Mouse (Mus musculus) kidney, embryonic 14.5 days (tissue): ENCODE data around the gene Wsb2. TPM values are rescaled to one million over a fixed set of nuclear protein-coding genes. Genes with fewer than 3 reads are reported as not detected.
A peak's percentile ranks its signal among the peaks of the same experiment; 100 is the strongest.

Experiments used
- ATAC-seq: fragments of 200-750 bp; cut with Nextera tagmentation; 2 replicates; pipeline ENCODE4 v1.8.0; 2017; ENCODE audit warnings: moderate number of reproducible peaks, mild to moderate bottlenecking, moderate TSS enrichment, moderate library complexity; ENCODE audit not compliant: low FRiP score, low TSS enrichment
- H3K27ac ChIP-seq: fragments of 300-500 bp; sonication (generic); 2 replicates; pipeline ENCODE4 v1.5.1; 2014; ENCODE audit warnings: low read depth, mild to moderate bottlenecking, low read length, moderate library complexity, mixed read lengths
- H3K27me3 ChIP-seq: fragments of 300-500 bp; sonication (generic); 2 replicates; pipeline ENCODE4 v1.6.1; 2014; ENCODE audit warnings: mild to moderate bottlenecking, low read length; ENCODE audit not compliant: control insufficient read depth, insufficient read depth
- H3K36me3 ChIP-seq: fragments of 300-500 bp; sonication (generic); 2 replicates; pipeline ENCODE4 v1.6.1; 2014; ENCODE audit warnings: low read length, mixed read lengths; ENCODE audit not compliant: control insufficient read depth, insufficient read depth
- H3K4me1 ChIP-seq: fragments of 300-500 bp; sonication (generic); 2 replicates; pipeline ENCODE4 v1.6.1; 2014; ENCODE audit warnings: low read length, mixed read lengths; ENCODE audit not compliant: control insufficient read depth, insufficient read depth
- H3K4me2 ChIP-seq: fragments of 300-500 bp; sonication (generic); replicated peaks from 2 replicates; pipeline ENCODE4 v1.6.1; 2014; ENCODE audit warnings: low read depth, mild to moderate bottlenecking, low read length
- H3K4me3 ChIP-seq: fragments of 300-500 bp; sonication (generic); 2 replicates; pipeline ENCODE4 v1.5.1; 2014; ENCODE audit warnings: mild to moderate bottlenecking, low read length
- H3K9ac ChIP-seq: fragments of 300-500 bp; sonication (generic); 2 replicates; pipeline ENCODE4 v1.6.1; 2014; ENCODE audit warnings: low read depth, mild to moderate bottlenecking, low read length, moderate library complexity
- H3K9me3 ChIP-seq: fragments of 300-500 bp; sonication (generic); 2 replicates; pipeline ENCODE4 v1.6.1; 2016; ENCODE audit warnings: low read length; ENCODE audit not compliant: control insufficient read depth
- WGBS: fragments of 180-500 bp; shearing (Covaris S2); extraction: QIAGEN DNeasy Blood & Tissue Kit; methylation state at CpG from one replicate; pipeline ENCODE4 v1.1.7; 2014; 5-methylcytosine and 5-hydroxymethylcytosine counted together
- polyA plus RNA-seq: library from polyadenylated mRNA; unstranded; fragments of >200 nt; fragmentation: Nextera tagmentation; extraction: Ambion mirVana; gene quantifications from 2 replicates; pipeline ENCODE4 v1.2.1, GENCODE M21; 2014

Gene Wsb2
- polyA plus RNA-seq, 1 experiment from 2014 or later, result 72.2 TPM

DNA sequence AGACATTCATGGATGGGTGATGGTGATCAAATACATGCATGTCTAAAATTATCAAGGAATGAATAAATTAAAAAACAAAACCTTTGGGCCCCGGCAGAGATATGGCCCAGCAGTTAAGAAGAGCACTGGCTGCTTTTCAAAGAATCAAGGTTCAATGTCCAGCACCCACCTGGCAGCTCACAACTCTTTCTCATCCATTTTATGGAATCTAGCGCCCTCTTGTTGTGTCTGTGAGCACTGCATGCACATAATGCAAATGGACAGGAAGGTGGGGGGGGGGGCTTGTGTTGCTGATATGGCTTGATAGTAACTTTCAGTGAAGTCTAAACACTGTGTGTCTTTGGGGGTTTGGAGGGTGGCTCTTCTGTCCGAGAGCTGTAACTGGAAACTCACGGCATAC, 51.1 kb downstream of the Wsb2 start:
- Histone ChIP-seq H3K4me2 (no peak overlapping the region), H3K9me3 (no peaks in the 10 kb centered on the region), H3K27ac (no peak overlapping the region), H3K27me3 (peaks cover 16% of the 10 kb centered on the region), H3K4me3 (no peak overlapping the region), H3K9ac (no peak overlapping the region), H3K4me1 (no peaks in the 10 kb centered on the region), H3K36me3 (no peaks in the 10 kb centered on the region)
- WGBS, result 43% methylated on average over 4 of the region's 4 CpGs
- no peak for ATAC-seq

GRCm38 (mm10) chr5:117409369-117409768, 52.3 kb downstream of the Wsb2 start:
- Histone ChIP-seq H3K9ac (no peak overlapping the region), H3K36me3 (no peaks in the 10 kb centered on the region), H3K4me1 (peaks cover 1% of the 10 kb centered on the region; the same call in 1 of the 2 replicates), H3K9me3 (no peaks in the 10 kb centered on the region), H3K4me3 (no peak overlapping the region), H3K4me2 (no peak overlapping the region), H3K27me3 (peaks cover 28% of the 10 kb centered on the region), H3K27ac (no peak overlapping the region)
- 64% methylated on average over 6 of the region's 6 CpGs for WGBS
- no peak for ATAC-seq

- peak within 1 kb of the TSS; percentile 67 for H3K4me3 ChIP-seq
- peaks cover 4% of the 10 kb centered on the region; the same call in 1 of the 2 replicates for H3K4me1 ChIP-seq
- peaks cover 34% of the 10 kb centered on the region for H3K27me3 ChIP-seq
- peak within 1 kb of the TSS; percentile 63 for H3K9ac ChIP-seq
- WGBS, result 1% methylated on average over 69 of the region's 89 CpGs
- peak within 1 kb of the TSS; percentile 96 for H3K4me2 ChIP-seq
- H3K27ac ChIP-seq, result peak within 1 kb of the TSS; percentile 51; the same call in 1 of the 2 replicates
- no peaks in the 10 kb centered on the region for H3K36me3 ChIP-seq
- H3K9me3 ChIP-seq, result no peaks in the 10 kb centered on the region
- peak; percentile 76 for ATAC-seq
These were observed 56.7 kb downstream of the Wsb2 start, which contains the start of gene Ksr2 for GRCm38 (mm10) chr5:117413507-117414501. Gene Ksr2, plus strand, starts transcription at chr5:117414000.

DNA sequence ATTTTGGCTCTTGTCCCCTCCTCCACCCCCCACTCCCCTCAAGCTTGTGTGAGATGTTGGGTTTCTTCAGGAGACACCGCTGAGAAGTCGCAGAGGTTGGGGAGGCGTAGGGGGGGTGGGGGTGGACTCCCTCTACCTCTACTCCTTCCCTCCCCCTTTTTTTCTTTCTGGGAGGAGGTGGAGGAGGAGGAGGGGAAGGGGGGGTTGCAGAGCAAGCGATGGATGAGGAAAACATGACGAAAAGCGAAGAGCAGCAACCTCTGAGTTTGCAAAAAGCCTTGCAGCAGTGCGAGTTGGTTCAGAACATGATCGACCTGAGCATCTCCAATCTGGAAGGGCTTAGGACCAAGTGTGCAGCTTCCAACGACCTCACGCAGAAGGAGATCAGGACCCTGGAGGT, 57.5 kb downstream of the Wsb2 start:
- peak overlapping the region; percentile 63; the same call in 1 of the 2 replicates for H3K9ac ChIP-seq
- 0 out of 2 replicates have a peak, but pooled peaks have one; percentile 7 for ATAC-seq
- H3K4me3 ChIP-seq, result peak overlapping the region; percentile 67
- H3K4me1 ChIP-seq, result peaks cover 4% of the 10 kb centered on the region; the same call in 1 of the 2 replicates
- peak overlapping the region; percentile 96 for H3K4me2 ChIP-seq
- WGBS, result 4% methylated on average over 10 of the region's 10 CpGs
- no peaks in the 10 kb centered on the region for H3K36me3 ChIP-seq
- no peak overlapping the region for H3K27ac ChIP-seq
- no peaks in the 10 kb centered on the region for H3K9me3 ChIP-seq
- peaks cover 34% of the 10 kb centered on the region for H3K27me3 ChIP-seq

- H3K9me3 ChIP-seq, result no peaks in the 10 kb centered on the region
- H3K9ac ChIP-seq, result no peak overlapping the region
- H3K36me3 ChIP-seq, result no peaks in the 10 kb centered on the region
- peak overlapping the region; percentile 96 for H3K4me2 ChIP-seq
- WGBS, result 28% methylated on average over 19 of the region's 19 CpGs
- H3K4me1 ChIP-seq, result peaks cover 4% of the 10 kb centered on the region; the same call in 1 of the 2 replicates
- 0 out of 2 replicates have a peak, but pooled peaks have one; percentile 13 for ATAC-seq
- H3K27ac ChIP-seq, result no peak overlapping the region
- peak overlapping the region; percentile 67 for H3K4me3 ChIP-seq
- peaks cover 34% of the 10 kb centered on the region for H3K27me3 ChIP-seq
These were observed 58.2 kb downstream of the Wsb2 start for GRCm38 (mm10) chr5:117415011-117415912.

GRCm38 (mm10) chr5:117417442-117417841, 60.3 kb downstream of the Wsb2 start:
- Histone ChIP-seq H3K9ac (no peak overlapping the region), H3K36me3 (no peaks in the 10 kb centered on the region), H3K27me3 (peaks cover 25% of the 10 kb centered on the region), H3K4me3 (no peak overlapping the region), H3K4me1 (peaks cover 4% of the 10 kb centered on the region; the same call in 1 of the 2 replicates), H3K9me3 (no peaks in the 10 kb centered on the region), H3K27ac (no peak overlapping the region), H3K4me2 (no peak overlapping the region)
- ATAC-seq, result no peak
- 83% methylated on average over 2 of the region's 2 CpGs for WGBS

Other genes starting within 250 kb of the Wsb2 start
- 49.2 and 70.7 TPM in 2 replicates for gene Suds3, start 241.2 kb upstream of the Wsb2 start, polyA plus RNA-seq
- 11.7 and 16.3 TPM in 2 replicates for gene Taok3, start 237.2 kb upstream of the Wsb2 start, polyA plus RNA-seq
- gene Pebp1, start 69.7 kb upstream of the Wsb2 start, polyA plus RNA-seq, result 710 and 781 TPM in 2 replicates
- gene Vsig10, start 38.2 kb upstream of the Wsb2 start, polyA plus RNA-seq, result 7.4 and 9.0 TPM in 2 replicates
- gene Rfc5, start 31.7 kb downstream of the Wsb2 start, polyA plus RNA-seq, result 97.1 and 111 TPM in 2 replicates
- 0.58 and 0.79 TPM in 2 replicates for gene Ksr2, start 56.7 kb downstream of the Wsb2 start, polyA plus RNA-seq